In genomic region chr11:50814233-50814632, GRCm38 (mm10) we compare ENCODE assay signal across 2 mouse cellular contexts.
TF ChIP-seq lines count a peak whose summit lies in the region.

No protein-coding gene starts in this region.

TF ChIP-seq in CH12.LX, 34 proteins besides CTCF, POLR2A, EP300 and RAD21 (continued from another document):
- TF ChIP-seq MAFK (IDR thresholded peaks at IDR 0.05; ENCODE audit: insufficient replicate concordance, low read length), result peak; percentile 98

TF ChIP-seq in MEL, 35 proteins besides CTCF, POLR2A, EP300 and RAD21:
- TF ChIP-seq MAFK (IDR thresholded peaks at IDR 0.05; ENCODE audit: borderline replicate concordance, low read depth, low read length) (peak; percentile 95), ZNF384 (IDR thresholded peaks at IDR 0.05; ENCODE audit: low read depth, low read length) (no peak)
